Mouse (Mus musculus) ES-E14 (cell line): ENCODE data around the gene Fbxl18.

Experiments
- ZC3H11A ChIP-seq: IDR thresholded peaks from 2 replicates; pipeline ENCODE4 v1.6.1; 2012; ENCODE audit warnings: low read depth, mild to moderate bottlenecking, inconsistent platforms, low read length, borderline replicate concordance
- ZNF384 ChIP-seq: IDR thresholded peaks from 2 replicates; pipeline ENCODE4 v1.6.1; 2012; ENCODE audit warnings: low read depth, low read length, inconsistent platforms

DNA sequence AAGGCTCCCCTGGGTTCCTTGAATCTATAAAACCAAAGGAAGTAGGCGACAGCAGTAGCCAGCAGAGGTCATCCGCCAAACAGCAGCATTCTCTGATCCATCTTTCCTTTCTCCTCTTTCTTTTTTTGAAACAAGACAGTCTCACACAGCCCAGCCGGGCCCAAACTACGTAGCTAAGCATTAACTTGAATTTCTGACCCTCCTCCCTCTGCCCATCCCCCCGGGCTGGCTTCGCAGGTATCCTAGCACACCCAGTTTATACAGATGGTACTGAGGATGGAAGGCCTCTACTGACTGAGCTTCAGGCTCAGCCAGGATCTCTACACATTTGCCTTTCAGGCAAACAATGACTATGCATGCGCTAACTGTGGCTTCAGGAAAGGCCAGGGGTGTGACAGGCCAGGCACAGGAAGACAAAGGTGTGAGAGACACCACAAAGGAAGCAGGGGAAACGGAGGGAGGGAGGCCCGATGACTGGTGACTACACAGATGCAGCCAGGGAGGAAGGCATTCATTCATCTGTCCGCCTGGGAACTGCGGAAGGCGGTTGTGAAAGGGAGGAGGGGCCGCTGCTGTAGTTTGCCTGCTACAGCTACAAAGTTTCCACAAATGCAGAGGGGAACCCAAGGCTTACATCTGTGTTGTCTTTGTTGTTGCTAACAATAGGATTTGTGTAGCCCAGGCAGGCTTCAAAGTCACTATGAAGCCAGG is 14.3 kb downstream of the Fbxl18 start:
- no peak for TF ChIP-seq ZNF384
- no peak for TF ChIP-seq ZC3H11A
